Mouse (Mus musculus) kidney, postnatal 10 days (tissue): Measurements from ENCODE around the gene Setd2.

Experiments used
- DNase-seq: peaks from one replicate; pipeline ENCODE4 v3.0.0; 2021; ENCODE audit warnings: mixed read lengths

Gene Setd2

DNA sequence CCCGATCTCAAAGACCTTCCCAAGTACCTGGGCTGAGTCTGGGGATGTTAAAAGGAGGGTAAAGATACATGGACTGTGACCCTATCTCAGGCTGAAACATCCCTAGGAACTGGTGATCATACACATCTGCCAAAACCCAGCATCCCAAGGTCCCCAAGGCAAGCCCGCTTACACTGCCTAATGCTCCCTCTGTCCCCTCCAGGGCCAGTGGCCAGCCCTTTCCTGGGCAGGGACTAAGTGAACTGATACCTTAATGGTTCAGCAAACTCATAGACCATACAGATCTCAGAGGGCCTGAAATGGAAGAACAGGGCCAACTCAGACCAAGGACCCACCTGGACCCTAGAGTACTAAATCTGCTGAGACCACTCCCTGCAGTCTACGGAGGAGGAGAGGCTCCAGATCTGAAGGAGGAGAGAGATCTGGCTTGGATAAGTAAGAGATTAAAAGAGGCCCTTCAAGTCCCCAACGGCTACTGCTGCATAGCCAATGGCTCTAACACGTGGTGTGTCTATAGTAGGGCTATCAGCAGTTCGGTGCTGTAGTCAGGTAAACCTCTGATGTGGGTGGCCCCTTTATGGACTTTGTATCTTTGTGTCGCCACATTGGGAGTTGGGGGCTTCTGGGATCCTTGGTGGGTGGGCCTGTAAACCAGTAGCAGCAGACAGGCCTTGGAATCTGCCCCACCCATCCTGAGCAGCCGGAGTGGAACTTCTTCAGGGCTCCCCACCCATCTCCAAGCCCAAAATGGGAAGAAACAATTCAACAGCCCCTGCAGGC, 91.2 kb downstream of the Setd2 start:
- DNase-seq, result no peak

DNA sequence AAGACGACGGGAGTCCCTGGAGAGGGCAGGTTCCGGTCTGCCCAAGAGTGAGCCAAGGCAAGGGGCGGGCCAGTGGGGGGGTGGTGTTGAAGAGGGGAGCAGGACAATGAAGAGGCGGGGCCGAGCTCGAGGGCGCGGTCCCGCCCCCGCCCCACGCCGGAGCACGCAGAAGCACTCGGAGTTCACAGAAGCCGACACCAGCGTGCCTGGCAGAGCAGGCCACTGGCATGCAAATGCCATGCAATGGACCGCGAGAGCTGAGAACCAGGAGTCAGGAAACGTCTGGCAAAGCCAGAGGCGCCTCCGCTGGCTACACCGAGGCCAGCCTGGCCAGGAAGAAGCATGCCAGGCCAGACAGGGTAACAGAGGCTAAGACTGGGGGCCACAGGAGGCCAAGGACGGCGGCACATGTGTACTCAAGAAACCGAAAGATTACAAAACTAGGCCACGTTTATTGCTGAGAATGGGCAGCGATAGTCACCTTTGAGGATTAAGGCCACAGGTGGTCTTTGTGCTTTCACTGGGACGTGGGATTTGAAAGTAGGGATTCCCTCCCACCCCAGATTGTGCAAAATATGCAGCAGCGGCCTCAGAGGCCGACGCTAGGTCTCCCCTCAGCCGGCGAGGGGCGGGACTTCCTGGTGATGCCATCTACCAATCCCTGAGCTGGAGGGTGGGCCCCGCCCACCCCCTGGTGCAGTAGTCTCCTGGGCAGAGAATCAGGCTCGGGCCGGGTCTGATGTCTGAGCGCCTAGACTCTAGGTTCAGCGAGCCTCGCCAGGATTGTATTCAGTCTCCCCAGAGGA, 92.2 kb downstream of the Setd2 start, which contains the start of gene Nradd:
Gene Nradd (minus strand): TSS at position 92 of the 806 bp plus-strand sequence.
- peak; percentile 96 for DNase-seq

DNA sequence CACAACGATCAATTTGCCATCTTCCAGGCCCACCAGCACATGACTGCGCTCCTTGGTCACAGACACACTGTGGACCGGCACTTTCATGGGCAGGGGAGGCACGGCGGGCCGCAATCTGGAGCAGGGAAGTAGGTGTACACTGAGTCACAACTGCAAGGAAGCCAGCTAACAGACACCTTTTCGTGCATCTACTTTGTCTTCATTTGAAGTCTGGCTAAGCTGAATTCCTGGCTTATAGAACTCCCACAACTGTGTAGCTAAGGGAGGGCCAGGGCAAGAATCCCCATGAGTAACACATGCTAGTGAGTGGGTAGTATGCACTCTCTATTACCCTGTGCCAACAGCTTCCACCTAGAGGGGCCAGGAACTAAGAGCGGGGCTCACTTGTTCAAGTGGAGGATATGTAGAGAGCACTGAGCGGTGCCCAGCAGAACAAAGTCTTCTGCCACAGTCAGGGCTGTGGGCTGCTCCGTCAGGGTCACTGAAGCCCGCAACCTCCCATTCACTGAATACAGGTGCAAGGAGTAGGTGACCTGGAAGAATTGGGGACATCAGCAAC, 93.0 kb downstream of the Setd2 start:
- no peak for DNase-seq

DNA sequence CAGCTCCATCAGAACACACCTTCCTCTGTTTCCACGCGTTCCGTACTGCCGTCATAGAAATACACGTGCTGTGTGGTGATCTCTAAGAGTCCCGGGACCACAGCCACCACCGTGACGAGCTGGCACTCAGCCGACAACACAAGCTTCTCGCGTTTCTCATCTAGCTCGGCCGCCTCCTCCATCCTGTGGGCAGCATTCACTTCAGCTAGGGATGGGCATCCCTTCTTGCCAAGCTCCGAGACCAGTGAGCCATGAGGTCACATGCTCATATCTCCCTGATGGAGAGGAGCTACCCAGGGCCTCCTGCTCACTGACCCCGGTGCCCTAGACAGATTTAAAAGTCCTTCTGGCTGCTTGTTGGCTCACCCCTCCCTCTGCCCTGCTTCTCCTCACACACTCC, 97.8 kb downstream of the Setd2 start:
- DNase-seq, result peak; percentile 62

DNA sequence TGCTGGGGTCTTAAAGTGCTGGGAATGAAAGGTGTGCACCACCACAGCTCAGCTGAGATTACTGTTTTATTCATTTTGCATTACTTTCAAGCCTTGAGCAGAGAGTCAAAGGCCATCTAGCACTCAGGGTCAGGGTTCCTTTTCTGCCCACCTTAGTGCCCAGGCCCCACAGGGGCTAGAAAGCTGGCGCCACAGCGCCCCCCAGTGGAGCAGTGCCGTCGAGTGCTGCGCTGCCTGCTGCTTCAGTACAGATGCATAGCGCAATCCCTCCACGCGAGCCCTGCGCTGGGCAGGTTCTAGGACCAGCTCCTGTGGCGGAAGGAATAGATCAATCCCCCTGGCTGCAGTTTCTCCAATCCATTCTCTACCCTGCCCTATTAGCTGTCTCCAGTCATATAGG, 98.8 kb downstream of the Setd2 start:
- DNase-seq, result peak; percentile 76

DNA sequence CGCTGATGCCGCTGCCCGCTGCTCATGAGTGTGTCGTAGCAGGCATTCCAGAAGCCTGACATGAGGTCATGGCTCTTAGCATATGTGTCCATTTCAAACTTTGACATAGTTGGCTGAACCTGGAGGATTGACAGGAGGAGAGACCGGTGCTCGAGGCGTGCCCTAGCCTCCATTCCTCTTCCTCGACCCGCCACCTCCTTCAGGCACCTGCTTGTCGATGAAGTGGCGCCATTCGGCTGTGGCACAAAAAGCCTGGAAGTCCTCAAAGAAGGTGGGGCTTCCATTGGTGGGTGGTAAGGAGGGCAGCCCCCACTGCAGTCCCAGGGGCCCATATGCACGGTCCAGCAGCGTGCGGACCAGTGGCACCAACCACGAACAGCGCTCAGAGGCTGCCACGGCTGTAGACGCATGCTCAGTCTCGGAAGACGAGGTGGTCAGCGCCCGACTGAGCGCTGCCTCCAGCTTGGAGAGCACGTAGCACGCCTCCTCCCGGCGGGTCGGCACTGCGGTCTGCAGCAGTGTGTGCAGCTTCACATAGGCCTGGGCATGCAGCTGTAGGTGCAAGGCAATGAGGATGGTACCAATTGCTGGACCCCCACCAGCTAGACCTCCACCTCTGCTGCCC, 99.4 kb downstream of the Setd2 start:
- peak; percentile 34 for DNase-seq

DNA sequence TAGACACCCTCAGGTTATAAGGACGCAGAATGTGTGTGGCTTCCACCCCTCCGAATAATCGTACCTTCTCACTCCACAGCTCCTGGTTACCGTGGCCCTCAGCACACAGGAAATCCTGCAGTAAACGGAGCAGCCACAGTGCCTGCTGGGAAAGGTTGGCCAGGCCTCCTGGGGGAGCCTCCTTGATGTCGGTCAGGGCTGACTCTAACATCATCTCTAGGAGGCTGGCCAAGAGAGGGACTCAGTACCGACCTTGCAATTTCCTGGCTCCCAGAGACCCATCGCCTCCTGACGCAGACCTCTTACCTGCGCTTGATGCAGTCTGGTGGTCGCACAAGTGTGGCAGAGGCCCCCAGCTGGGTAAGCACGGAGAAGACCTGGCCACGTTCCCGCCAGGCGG, 100.3 kb downstream of the Setd2 start:
- no peak for DNase-seq

DNA sequence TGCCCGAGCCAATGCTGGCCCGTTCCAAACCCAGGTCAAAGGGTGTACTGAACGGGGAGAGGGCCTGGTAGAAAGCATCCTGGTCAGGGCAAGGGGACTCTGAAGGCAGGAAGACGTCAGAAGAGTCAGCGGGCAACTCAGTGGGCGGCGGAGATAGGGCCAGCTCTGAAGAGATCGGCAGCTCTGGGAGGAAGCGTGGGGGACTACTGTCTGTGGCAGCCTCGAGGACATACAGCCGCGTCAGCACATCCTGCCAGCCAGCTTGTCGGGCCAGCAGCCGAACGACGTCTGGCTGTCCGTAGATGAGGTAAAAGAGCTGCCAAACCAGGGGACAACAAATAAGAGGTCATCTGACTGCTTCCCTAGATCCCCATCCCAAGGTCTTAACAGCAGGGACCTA, 101.5 kb downstream of the Setd2 start:
- peak; percentile 38 for DNase-seq

DNA sequence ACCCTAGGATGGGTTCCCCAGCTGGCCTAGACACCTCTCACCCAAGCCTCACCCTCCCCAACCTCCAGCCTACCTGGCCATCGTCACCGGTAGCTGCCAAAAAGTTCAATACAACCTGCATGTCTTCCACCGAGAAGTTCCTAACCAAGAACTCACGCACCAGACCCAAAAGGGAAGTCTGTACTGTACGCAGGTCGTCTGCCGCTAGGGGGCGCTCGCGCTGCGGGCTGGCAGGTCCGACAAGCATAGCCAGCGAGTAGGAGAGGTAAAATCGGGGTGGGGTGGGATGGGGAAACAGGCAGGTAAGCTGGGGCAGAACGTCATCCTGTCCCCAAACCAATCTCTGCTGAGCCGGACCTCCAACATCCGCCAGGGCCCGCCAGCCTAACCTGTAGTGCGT, 102.8 kb downstream of the Setd2 start:
- DNase-seq, result peak; percentile 96

DNA sequence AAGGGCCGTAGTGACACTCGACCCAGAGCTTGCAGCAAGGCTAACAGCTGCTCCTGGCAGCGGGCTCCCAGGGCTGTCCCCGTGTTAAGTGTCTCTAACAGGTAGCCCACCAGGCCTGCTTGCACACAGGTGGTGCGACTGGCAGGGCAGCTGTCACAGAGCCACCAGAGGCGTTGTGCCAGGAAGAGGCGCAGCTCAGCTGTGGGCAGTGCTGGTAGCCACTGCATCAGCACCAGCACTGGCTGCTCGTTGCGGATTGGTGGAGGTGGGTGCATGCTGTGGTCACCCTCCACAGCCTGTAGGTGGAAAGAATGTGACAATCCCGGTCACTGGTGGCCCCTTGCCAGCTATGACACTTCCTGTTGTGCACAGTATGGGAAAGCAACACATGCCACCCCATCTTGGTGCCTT, 106.2 kb downstream of the Setd2 start:
- DNase-seq, result peak; percentile 55

DNA sequence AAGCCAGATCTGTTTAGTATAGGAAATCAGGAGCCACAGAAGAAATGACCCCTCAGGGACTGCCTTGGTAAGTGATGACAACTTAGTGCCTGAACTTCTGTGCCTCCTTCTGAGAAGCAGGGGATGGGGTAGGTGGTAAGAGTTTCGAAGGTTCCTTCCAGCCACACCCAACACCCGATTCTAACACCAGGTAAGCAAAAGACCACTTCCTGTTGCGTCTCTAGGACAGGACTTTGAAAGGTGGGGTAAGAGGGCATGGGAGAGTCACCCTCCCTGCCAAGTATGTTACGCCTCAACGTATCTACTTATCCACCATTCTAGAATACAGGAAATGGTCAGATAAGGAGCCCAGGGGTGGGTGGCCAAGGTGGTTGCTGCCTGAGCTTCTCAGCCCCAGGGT, 108.6 kb downstream of the Setd2 start:
- DNase-seq, result no peak

DNA sequence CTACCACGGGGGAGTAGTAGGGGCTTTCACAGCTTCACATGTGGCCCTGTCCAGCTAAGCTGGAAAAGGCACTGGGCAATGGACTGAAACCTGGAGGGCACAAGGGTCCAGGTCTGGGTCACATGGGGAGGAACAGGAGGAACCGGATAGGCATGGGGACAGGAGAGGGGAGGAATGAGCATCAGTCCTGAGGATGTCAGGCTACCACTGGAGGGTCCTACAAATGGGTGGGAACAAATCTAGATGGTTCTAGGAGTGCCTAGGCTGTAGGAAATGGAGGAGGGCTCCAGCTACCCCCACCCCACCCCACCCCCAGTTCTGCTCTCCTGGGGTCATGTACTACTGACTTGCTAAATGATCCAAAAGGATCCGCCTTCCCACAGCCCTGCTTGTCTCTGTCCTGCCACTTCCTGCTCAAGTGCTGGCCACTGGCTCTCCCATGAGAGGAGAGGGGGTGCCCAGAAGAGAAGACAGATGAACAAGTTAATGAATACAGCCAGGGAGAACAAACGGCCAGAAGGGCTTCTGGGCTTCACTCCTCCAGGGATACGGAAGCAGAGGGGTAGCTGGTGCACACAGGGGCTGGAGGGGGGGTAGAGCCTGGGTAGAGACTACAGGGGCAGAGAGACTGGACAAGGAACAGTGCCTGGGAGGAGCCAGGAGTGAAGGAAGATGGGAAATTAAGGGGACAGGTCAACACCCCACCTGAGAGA, 110.6 kb downstream of the Setd2 start:
- DNase-seq, result peak; percentile 31

DNA sequence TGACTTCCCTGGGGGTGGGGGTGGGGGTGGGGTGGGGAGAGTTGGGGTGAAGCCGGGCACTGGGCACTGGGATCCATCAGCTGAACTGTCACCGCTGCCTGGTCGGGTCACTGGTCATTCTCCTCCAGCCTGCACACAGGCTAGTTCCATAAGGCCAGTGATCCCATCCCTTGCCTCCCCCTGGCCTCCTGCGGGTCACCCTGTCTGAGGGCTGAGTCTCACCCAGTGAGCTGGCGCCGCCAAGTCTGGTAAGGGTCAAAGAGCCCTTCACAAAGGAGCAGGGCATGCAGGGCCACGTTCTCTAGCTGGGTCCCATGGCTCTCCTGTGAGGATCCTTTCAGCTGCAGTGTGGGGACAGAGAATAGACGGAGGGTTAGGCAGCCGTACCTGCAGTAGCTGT, 111.4 kb downstream of the Setd2 start:
- DNase-seq, result peak; percentile 61

DNA sequence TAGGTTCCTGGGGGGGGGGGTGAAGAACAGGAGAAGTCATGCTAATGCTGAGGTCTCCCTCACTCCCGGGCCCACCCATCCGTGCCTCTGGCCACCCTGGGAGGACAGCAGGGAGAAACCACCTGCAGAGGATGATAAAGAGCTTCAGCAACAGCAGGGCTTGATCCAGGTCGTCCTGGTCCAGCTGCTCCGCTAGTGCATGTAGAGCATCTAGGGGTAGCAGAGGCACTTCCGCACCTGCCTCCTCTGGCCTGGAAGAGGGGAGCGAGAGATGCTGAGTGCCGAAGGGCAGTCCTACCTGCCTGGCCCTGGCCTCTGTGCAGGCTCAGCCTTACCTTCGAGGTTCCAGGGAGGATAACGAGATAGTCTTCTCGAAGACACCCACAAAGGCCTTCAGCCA, 111.9 kb downstream of the Setd2 start:
- DNase-seq, result no peak

DNA sequence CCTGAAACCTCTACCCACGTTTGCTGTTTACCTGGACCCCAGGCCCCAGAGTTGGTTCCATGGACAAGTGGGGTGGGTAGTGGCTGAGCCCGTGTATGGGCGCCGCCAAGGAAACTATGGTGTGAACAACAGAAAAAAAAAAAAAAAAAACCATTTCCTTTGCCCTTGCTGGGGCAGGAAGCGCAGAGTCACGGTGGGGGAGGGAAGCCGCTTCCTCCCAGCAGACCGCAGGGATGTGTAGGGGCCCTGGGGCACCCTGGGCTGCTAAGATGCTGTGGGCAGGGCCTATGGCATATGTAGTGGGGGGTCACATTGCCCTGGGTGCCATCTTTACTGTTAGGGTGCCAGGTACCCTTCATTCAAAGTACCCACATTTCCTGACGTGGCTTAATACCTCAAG, 112.8 kb downstream of the Setd2 start:
- DNase-seq, result peak; percentile 26

DNA sequence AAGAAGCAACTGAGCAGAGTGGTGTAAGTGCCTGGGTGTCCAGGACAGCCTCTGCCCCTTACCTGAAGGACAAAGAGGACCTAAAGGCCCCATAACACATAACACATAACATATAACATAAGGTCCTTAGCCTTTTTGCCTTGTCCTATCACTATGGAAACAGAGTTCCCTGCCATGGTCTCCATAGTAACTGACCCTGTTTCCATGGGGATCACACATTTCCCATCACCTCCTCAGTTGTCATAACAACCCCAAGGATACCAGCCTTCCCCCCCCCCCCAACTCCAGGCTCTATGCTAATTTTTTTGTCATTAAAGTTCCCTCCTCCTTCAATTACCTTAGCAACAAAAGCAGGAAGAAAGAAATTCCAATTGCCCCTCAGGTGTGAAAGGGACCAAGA, 117.4 kb downstream of the Setd2 start:
- no peak for DNase-seq

DNA sequence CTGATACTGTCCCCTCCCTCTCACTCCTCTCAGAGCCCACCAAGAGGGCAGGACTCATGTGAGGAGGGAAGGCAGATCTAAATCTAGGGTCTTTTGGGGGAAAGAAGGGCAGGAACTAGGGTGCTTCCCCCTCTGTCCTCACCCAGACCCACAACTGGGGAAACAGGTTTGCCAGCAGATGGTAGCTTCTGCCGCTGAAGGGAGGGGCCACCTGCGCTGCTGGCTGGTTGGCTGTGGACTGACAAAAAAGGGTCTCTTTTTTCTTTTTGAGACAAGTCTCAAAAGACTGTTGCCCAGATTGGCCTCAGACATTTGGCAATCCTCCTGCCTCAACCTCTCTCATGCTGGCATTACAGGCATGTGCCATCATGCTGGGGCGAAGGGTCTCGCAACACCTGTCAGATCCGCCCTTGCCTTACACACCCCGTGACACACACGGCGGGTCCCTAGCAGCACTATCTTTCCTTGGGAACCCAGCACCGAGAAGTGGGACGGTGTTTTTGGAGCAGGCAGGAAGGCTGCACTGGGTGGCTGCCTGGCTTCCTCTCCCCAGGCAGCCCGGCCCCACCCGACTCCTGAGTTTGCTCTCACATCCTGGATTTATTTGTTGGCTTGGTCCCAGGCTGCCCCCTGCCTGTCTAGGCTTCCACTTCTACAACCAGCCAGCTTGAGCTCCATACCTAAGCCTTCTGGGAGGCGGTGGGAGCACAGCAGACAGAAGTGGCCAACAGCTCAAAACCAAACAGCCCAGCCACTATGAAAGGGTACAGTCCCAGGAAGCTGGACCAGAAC, 119.7 kb downstream of the Setd2 start:
- peak; percentile 83 for DNase-seq

DNA sequence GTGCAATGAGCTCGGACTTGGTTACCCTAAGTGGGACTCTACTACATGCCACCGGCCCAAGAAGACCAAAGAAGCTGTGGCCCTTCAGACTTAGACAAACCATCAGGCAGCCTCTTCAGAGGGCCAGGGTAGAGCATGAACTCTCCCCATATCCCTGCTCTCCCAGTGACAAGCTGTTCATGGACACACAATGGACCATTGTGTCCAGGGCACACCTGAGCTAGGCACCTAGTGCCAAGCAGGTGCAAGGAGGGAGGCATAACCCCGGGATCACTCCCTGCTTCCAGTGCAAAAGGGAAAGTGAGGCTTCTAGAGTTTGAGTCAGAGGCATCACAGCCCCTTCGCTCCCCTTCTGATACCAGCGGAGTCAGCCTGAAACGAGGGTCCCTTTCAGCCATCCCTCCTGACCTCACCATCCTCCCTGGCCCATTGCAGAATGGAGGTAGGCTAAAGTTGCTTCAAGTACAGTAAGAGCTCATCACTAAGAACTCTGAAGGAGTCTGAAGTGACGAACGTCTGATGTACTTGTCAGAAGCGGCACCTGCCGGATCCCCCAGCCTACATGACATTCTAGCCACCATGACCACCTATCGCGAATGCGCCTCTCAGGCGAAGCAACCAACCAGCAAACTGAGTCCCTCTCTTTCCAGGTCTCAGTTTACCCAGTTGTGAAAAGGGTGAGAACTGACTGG, 120.7 kb downstream of the Setd2 start:
- DNase-seq, result no peak

DNA sequence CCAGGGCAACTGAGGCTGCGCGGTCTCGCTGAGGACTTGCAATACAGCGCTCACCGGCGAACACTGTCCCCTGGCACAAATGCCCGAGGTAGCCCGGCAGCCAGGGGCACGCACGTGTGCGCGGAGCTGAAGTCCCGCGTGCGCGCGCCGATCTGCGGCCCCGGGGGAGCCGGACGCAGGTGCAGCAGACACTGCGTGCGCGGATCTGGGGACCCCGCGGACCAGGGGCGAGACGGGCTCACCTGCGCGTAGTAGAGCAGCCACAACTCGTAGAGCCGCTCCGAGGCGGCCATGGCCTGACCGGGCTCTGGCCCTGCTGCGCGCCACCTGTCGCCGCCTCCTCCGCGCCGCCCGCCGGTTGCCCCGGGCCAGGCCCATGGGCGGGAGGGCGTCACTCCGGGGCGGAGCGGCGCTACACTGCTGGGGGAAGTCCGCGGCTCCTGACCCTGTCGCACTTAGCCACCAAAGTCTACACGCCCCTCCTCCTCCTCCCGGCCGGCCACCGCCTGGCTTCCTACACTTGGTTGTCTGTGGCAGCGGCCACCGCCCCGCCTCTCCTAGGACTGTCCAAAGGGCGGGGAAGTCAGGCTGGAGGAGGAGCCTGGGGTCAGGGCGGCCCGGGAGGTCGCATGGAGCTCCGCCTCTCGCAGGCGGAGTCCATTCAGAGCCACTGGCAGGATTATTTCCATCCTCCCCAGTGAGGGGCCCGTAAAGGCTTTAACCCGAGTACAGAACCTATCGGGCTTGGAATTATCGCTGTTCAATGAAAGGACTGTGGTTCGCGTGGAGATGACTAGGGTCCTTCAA, 121.5 kb downstream of the Setd2 start, which contains the start of gene Nbeal2:
Gene Nbeal2 (minus strand): TSS at position 507 of the 807 bp plus-strand sequence.
- peak; percentile 97 for DNase-seq
